Mouse (Mus musculus) granulocyte monocyte progenitor cell, adult 5-6 weeks (primary cell): ENCODE data around the gene Ndufv2. TPM values are rescaled to one million over a fixed set of nuclear protein-coding genes. Genes with fewer than 3 reads are reported as not detected.

Experiments used
- total RNA-seq, 2 experiments: library from RNA; stranded (forward) in 1 of 2; stranded (reverse) in 1 of 2; fragments of 200-712, 200-1000 nt in 1 of 2; fragments of >200 nt in 1 of 2; fragmentation: Nextera tagmentation in 1 of 2; gene quantifications; 2 replicates each; pipeline ENCODE4 v1.2.3; 2014 to 2017

Ndufv2 gene
- total RNA-seq, 2 experiments from 2014 or later = 203 to 229 TPM

Other genes starting within 250 kb of the Ndufv2 start
- gene Ralbp1, start 215.8 kb downstream of the Ndufv2 start, total RNA-seq (2014; fragmentation: Nextera tagmentation) = 40.5 and 41.4 TPM in 2 replicates
- 71.5 and 76.3 TPM in 2 replicates for gene Ralbp1, start 215.8 kb downstream of the Ndufv2 start, total RNA-seq (2017)
- 13.2 and 28.0 TPM in 2 replicates for gene Twsg1, start 150.3 kb downstream of the Ndufv2 start, total RNA-seq (2014; fragmentation: Nextera tagmentation)
- 10.5 and 10.8 TPM in 2 replicates for gene Twsg1, start 150.3 kb downstream of the Ndufv2 start, total RNA-seq (2017)
- gene Ankrd12, start 24.5 kb downstream of the Ndufv2 start, total RNA-seq (2014; fragmentation: Nextera tagmentation) = 63.2 and 66.1 TPM in 2 replicates
- gene Ankrd12, start 24.5 kb downstream of the Ndufv2 start, total RNA-seq (2017) = 44.9 and 62.0 TPM in 2 replicates
- 19.3 and 28.6 TPM in 2 replicates for gene Washc1, start 10.0 kb upstream of the Ndufv2 start, total RNA-seq (2014; fragmentation: Nextera tagmentation)
- 22.5 and 25.5 TPM in 2 replicates for gene Washc1, start 10.0 kb upstream of the Ndufv2 start, total RNA-seq (2017)
- 21.8 and 28.2 TPM in 2 replicates for gene Ddx11, start 22.0 kb upstream of the Ndufv2 start, total RNA-seq (2014; fragmentation: Nextera tagmentation)
- 21.5 and 24.0 TPM in 2 replicates for gene Ddx11, start 22.0 kb upstream of the Ndufv2 start, total RNA-seq (2017)